Mouse (Mus musculus) limb, embryonic 11.5 days (tissue): ENCODE results near the gene Exoc6b. TPM values are rescaled to one million over a fixed set of nuclear protein-coding genes. Genes with fewer than 3 reads are reported as not detected.

Experiments
- ATAC-seq: fragments of 200-750 bp; cut with Nextera tagmentation; 2 replicates; pipeline ENCODE4 v1.8.0; 2017; ENCODE audit warnings: low read depth; ENCODE audit not compliant: insufficient number of reproducible peaks, low FRiP score, low TSS enrichment
- DNase-seq: peaks from one replicate; pipeline ENCODE4 v3.0.0-alpha.2; 2015; ENCODE audit warnings: low spot score
- H3K27ac ChIP-seq: fragments of 300-500 bp; sonication (generic); replicated peaks from 2 replicates; pipeline ENCODE4 v1.5.1; 2014; ENCODE audit warnings: low read depth, mild to moderate bottlenecking, low read length
- H3K27me3 ChIP-seq: fragments of 300-500 bp; sonication (generic); 2 replicates; pipeline ENCODE4 v1.6.1; 2014; ENCODE audit warnings: mild to moderate bottlenecking, low read length, mixed read lengths; ENCODE audit not compliant: control insufficient read depth, insufficient read depth
- H3K36me3 ChIP-seq: fragments of 300-500 bp; sonication (generic); 2 replicates; pipeline ENCODE4 v1.6.1; 2014; ENCODE audit warnings: mild to moderate bottlenecking, low read length, moderate library complexity, mixed read lengths; ENCODE audit not compliant: control insufficient read depth, insufficient read depth
- H3K4me1 ChIP-seq: fragments of 300-500 bp; sonication (generic); 2 replicates; pipeline ENCODE4 v1.6.1; 2014; ENCODE audit warnings: low read length, mixed read lengths; ENCODE audit not compliant: control insufficient read depth, insufficient read depth
- H3K4me2 ChIP-seq: fragments of 300-500 bp; sonication (generic); 2 replicates; pipeline ENCODE4 v1.6.1; 2014; ENCODE audit warnings: low read depth, mild to moderate bottlenecking, moderate library complexity; ENCODE audit not compliant: severe bottlenecking
- H3K4me3 ChIP-seq: fragments of 300-500 bp; sonication (generic); 2 replicates; pipeline ENCODE4 v1.5.1; 2014; ENCODE audit warnings: low read depth, low read length
- H3K9ac ChIP-seq: fragments of 300-500 bp; sonication (generic); 2 replicates; pipeline ENCODE4 v1.6.1; 2014; ENCODE audit warnings: mild to moderate bottlenecking, low read length
- H3K9me3 ChIP-seq: fragments of 300-500 bp; sonication (generic); 2 replicates; pipeline ENCODE4 v1.6.1; 2016; ENCODE audit warnings: low read length; ENCODE audit not compliant: control insufficient read depth
- WGBS: fragments of 180-500 bp; shearing (Covaris S2); extraction: QIAGEN DNeasy Blood & Tissue Kit; methylation state at CpG from one replicate; pipeline ENCODE4 v1.1.7; 2014; 5-methylcytosine and 5-hydroxymethylcytosine counted together
- polyA plus RNA-seq: library from polyadenylated mRNA; unstranded; fragments of >200 nt; fragmentation: Nextera tagmentation; extraction: Ambion mirVana; gene quantifications from 2 replicates; pipeline ENCODE4 v1.2.1, GENCODE M21; 2014

Gene Exoc6b
- polyA plus RNA-seq, 1 experiment from 2014 or later, result 30.5 TPM

- Histone ChIP-seq H3K36me3 (no peaks in the 10 kb centered on the region), H3K27ac (peak overlapping the region; percentile 36; the same call in 1 of the 2 replicates), H3K27me3 (no peaks in the 10 kb centered on the region), H3K4me3 (no peak overlapping the region), H3K9ac (peak overlapping the region; percentile 17; the same call in 1 of the 2 replicates), H3K4me1 (peaks cover 5% of the 10 kb centered on the region), H3K4me2 (no peak overlapping the region), H3K9me3 (no peaks in the 10 kb centered on the region)
- ATAC-seq (no peak), DNase-seq (no peak)
- 45% methylated on average over 12 of the region's 12 CpGs for WGBS
Measured at GRCm38 (mm10) chr6:84923760-84924221, 145.5 kb downstream of the Exoc6b start.

GRCm38 (mm10) chr6:84916291-84916690 is 153.0 kb downstream of the Exoc6b start:
- no peak overlapping the region for H3K27ac ChIP-seq
- WGBS, result 20% methylated on average over 2 of the region's 2 CpGs
- no peak overlapping the region for H3K4me2 ChIP-seq
- DNase-seq (peak; percentile 70), ATAC-seq (no peak)
- H3K27me3 ChIP-seq, result no peaks in the 10 kb centered on the region
- no peaks in the 10 kb centered on the region for H3K36me3 ChIP-seq
- H3K9ac ChIP-seq, result no peak overlapping the region
- H3K9me3 ChIP-seq, result no peaks in the 10 kb centered on the region
- H3K4me3 ChIP-seq, result no peak overlapping the region
- H3K4me1 ChIP-seq, result 0 out of 2 replicates have a peak, but pooled peaks cover 2% of the 10 kb centered on the region

GRCm38 (mm10) chr6:84912434-84912833 is 156.9 kb downstream of the Exoc6b start:
- ATAC-seq (no peak), DNase-seq (peak; percentile 56)
- Histone ChIP-seq H3K9me3 (no peaks in the 10 kb centered on the region), H3K4me1 (0 out of 2 replicates have a peak, but pooled peaks cover 2% of the 10 kb centered on the region), H3K27ac (no peak overlapping the region), H3K4me3 (no peak overlapping the region), H3K36me3 (no peaks in the 10 kb centered on the region), H3K27me3 (no peaks in the 10 kb centered on the region), H3K4me2 (no peak overlapping the region), H3K9ac (no peak overlapping the region)
- 9% methylated on average over 2 of the region's 2 CpGs for WGBS

DNA sequence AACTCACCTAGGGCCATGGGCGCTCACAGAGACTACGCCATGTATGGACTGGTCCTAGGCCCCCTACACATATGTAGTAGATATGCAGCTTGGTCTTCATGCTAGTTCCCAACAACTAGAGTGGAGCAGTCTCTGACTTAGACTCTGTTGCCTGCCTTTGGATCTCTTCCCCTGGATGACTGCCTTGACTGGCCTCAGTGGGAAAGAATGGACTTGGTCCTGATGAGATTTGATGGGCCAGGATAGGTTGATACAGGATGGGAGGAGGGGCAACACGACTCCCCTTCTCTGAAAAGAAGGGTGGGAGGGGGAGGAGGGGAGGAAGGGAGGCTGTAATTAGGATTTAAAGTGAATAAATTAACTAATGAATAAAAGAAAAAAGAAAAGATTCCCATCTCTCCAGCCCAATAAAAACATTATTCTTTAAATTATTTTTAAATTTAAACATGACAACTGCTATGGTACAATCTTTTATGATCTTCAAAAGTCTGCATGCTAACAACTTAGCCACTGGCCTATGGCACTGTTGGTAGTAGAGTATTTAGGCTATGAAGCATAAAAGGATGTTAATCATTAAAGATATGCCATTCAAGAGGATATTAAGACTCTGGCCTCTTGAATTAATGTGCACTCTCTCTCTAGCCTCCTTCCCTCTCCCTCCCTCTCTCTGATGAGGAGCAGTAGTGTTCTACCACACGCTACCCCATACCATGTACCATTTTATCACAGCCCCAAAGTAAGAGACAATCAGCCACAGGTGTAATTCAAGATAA is 170.1 kb downstream of the Exoc6b start:
- ATAC-seq, result no peak
- Histone ChIP-seq H3K9me3 (no peaks in the 10 kb centered on the region), H3K4me1 (no peaks in the 10 kb centered on the region)

DNA sequence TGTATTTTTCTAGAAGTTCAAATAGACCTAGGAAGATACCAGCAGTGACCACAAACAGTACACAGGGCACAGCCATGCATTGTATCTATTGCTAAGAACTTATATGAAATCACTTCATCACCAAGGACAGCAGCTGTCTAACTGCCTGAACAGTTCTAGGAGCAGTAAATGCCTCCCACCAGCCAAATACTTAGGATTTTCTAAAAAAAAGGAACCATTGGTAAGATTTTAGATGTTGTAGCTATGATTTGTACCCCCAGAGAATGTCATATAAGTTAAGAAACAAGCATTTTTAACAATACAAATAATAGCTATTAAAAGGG is 175.6 kb downstream of the Exoc6b start:
- Histone ChIP-seq H3K27me3 (no peaks in the 10 kb centered on the region), H3K9ac (no peak overlapping the region), H3K9me3 (no peaks in the 10 kb centered on the region), H3K27ac (no peak overlapping the region), H3K4me1 (no peaks in the 10 kb centered on the region), H3K4me3 (no peak overlapping the region), H3K36me3 (no peaks in the 10 kb centered on the region), H3K4me2 (no peak overlapping the region)
- no peak for DNase-seq
- no peak for ATAC-seq

More for the DNA sequence above, 170.1 kb downstream of the Exoc6b start:
- H3K4me2 ChIP-seq, result no peak overlapping the region
- H3K27ac ChIP-seq, result no peak overlapping the region
- H3K4me3 ChIP-seq, result no peak overlapping the region
- DNase-seq, result no peak
- WGBS, result 83% methylated on average over 4 of the region's 4 CpGs
- H3K9ac ChIP-seq, result no peak overlapping the region
- no peaks in the 10 kb centered on the region for H3K36me3 ChIP-seq
- no peaks in the 10 kb centered on the region for H3K27me3 ChIP-seq

DNA sequence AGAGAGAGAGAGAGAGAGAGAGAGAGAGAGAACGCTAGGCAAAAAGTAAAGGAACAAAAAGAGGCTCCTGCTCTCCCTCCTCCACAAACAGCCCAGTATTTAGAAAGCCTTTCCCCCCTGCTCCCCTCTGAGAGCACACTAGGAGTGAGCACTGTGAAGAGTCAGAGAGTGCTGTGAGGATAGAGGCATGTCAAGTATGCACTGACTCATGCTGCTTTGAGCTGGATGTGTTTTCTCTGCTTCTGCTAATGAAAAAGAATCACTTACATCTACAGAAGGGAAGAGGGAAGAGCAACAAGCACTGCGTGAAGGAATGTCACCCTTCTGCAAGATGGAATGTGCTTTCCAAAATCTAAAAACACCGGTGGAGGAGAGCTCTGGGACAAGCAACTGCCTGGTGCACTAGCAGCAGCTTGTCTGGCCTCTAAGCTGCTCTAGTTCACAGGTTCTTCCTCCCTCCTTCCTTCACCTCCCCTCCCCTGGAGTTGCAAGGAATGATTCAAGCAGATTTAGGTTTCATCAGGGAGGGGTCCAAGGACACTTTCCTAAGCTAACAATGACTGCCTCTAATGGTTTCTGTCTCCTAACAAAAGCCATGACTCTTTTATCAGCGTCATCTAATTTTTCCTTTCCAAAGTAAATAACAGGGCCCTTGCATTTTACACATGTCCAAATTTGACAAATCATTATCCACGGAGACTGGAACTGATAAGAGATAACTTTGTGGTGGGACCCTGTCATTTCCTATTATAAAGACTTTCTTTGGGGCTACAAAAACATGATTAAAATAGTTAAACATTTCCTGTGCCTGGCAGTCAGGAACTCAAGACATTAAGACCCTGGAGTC is 176.2 kb downstream of the Exoc6b start:
- Histone ChIP-seq H3K9me3 (no peaks in the 10 kb centered on the region), H3K4me1 (no peaks in the 10 kb centered on the region), H3K27ac (no peak overlapping the region), H3K36me3 (no peaks in the 10 kb centered on the region), H3K9ac (no peak overlapping the region), H3K27me3 (no peaks in the 10 kb centered on the region), H3K4me2 (no peak overlapping the region), H3K4me3 (no peak overlapping the region)
- no peak for ATAC-seq
- WGBS, result 27% methylated on average over 5 of the region's 5 CpGs
- DNase-seq, result no peak

DNA sequence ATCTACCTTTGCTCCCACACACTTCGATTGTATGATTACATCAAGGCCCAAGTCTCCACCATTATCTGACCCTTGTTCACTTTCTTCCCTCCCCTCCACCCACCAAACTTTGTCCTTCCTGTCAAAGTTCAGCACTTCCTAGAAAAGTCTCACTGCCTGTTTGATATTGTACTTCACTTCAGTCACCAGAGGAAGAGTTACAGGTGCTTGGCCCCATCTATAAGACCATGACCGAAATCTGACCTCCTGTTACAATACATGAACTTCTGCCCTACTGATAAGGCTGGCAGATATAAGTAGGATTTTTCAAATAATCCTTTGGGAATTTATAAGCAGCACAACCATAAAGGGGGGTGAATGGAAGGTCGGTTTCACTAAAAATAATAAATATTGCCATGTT is 182.8 kb downstream of the Exoc6b start:
- Histone ChIP-seq H3K4me2 (no peak overlapping the region), H3K9ac (no peak overlapping the region), H3K36me3 (no peaks in the 10 kb centered on the region), H3K27me3 (no peaks in the 10 kb centered on the region), H3K4me3 (no peak overlapping the region), H3K9me3 (no peaks in the 10 kb centered on the region), H3K27ac (no peak overlapping the region), H3K4me1 (0 out of 2 replicates have a peak, but pooled peaks cover 2% of the 10 kb centered on the region)
- 82% methylated on average over 3 of the region's 3 CpGs for WGBS
- DNase-seq (no peak), ATAC-seq (no peak)

GRCm38 (mm10) chr6:84885080-84885479 is 184.2 kb downstream of the Exoc6b start:
- 82% methylated on average over 1 of the region's 1 CpGs for WGBS

More at GRCm38 (mm10) chr6:84885080-84885479, 184.2 kb downstream of the Exoc6b start:
- no peak overlapping the region for H3K9ac ChIP-seq
- no peaks in the 10 kb centered on the region for H3K9me3 ChIP-seq
- H3K36me3 ChIP-seq, result no peaks in the 10 kb centered on the region
- H3K27me3 ChIP-seq, result no peaks in the 10 kb centered on the region
- 0 out of 2 replicates have a peak, but pooled peaks cover 2% of the 10 kb centered on the region for H3K4me1 ChIP-seq
- ATAC-seq (no peak), DNase-seq (no peak)
- no peak overlapping the region for H3K4me3 ChIP-seq
- H3K4me2 ChIP-seq, result no peak overlapping the region
- H3K27ac ChIP-seq, result no peak overlapping the region
